Mouse (Mus musculus) ES-E14 (cell line): ENCODE results near the gene Cyp4b1. TPM values are rescaled to one million over a fixed set of nuclear protein-coding genes. Genes with fewer than 3 reads are reported as not detected.

Experiments
- DNase-seq: peaks from one replicate; pipeline ENCODE4 v3.0.0-alpha.2; 2013; ENCODE audit warnings: low read depth, low spot score
- H3K27ac ChIP-seq: 2 replicates; pipeline ENCODE4 v1.5.1; 2012; ENCODE audit warnings: low read depth, mild to moderate bottlenecking, low read length, moderate library complexity, mixed read lengths; ENCODE audit not compliant: poor library complexity, insufficient read depth, severe bottlenecking
- H3K36me3 ChIP-seq: 2 replicates; pipeline ENCODE4 v1.6.1; 2012; ENCODE audit warnings: mild to moderate bottlenecking, low read length, moderate library complexity, mixed read lengths; ENCODE audit not compliant: control insufficient read depth, poor library complexity, insufficient read depth, severe bottlenecking
- H3K4me1 ChIP-seq, 2 experiments: fragments of 150-350 bp in 1 of 2; sonication (generic) in 1 of 2; 2 replicates each; pipeline ENCODE4 v1.6.1; 2012; ENCODE audit warnings: low read length in 2 of 2, mild to moderate bottlenecking in 1 of 2, mixed read lengths in 1 of 2; ENCODE audit not compliant: control insufficient read depth in 2 of 2, insufficient read depth in 2 of 2, poor library complexity in 1 of 2
- H3K4me3 ChIP-seq, 2 experiments: fragments of 150-350 bp in 1 of 2; sonication (generic) in 1 of 2; 2 replicates each; pipeline ENCODE4 v1.5.1; 2012; ENCODE audit warnings: low read length in 2 of 2, low read depth in 1 of 2, mild to moderate bottlenecking in 1 of 2, mixed read lengths in 1 of 2; ENCODE audit not compliant: insufficient read depth in 1 of 2, poor library complexity in 1 of 2, severe bottlenecking in 1 of 2
- H3K9ac ChIP-seq: 2 replicates; pipeline ENCODE4 v1.6.1; 2012; ENCODE audit warnings: low read depth, mild to moderate bottlenecking, low read length, mixed read lengths; ENCODE audit not compliant: poor library complexity, insufficient read depth, severe bottlenecking
- H3K9me3 ChIP-seq: fragments of 150-350 bp; sonication (generic); 2 replicates; pipeline ENCODE4 v1.6.1; 2012; ENCODE audit warnings: low read depth, mild to moderate bottlenecking, low read length; ENCODE audit not compliant: control insufficient read depth, insufficient read depth
- CHD2 ChIP-seq: IDR thresholded peaks from 2 replicates; pipeline ENCODE4 v1.6.1; 2014; ENCODE audit warnings: mild to moderate bottlenecking, low read depth, low read length, inconsistent platforms
- HCFC1 ChIP-seq: IDR thresholded peaks from 2 replicates; pipeline ENCODE4 v1.6.1; 2012; ENCODE audit warnings: low read length, inconsistent platforms, borderline replicate concordance; ENCODE audit not compliant: insufficient read depth
- MAFK ChIP-seq: IDR thresholded peaks from 2 replicates; pipeline ENCODE4 v1.6.1; 2014; ENCODE audit warnings: mild to moderate bottlenecking, low read depth, low read length, inconsistent platforms; ENCODE audit not compliant: insufficient read depth
- ZC3H11A ChIP-seq: IDR thresholded peaks from 2 replicates; pipeline ENCODE4 v1.6.1; 2012; ENCODE audit warnings: low read depth, mild to moderate bottlenecking, inconsistent platforms, low read length, borderline replicate concordance
- ZNF384 ChIP-seq: IDR thresholded peaks from 2 replicates; pipeline ENCODE4 v1.6.1; 2012; ENCODE audit warnings: low read depth, low read length, inconsistent platforms
- in situ Hi-C, 2 experiments: fragments of 600-800 bp; cut with MboI; formaldehyde crosslinking; loops; one replicate each; pipeline ENCODE4 v1.15.1; 2025; ENCODE audit warnings: low sequenced_read_pairs in 2 of 2, inconsistent platforms in 1 of 2; ENCODE audit not compliant: unreplicated experiment in 2 of 2
- total RNA-seq: library from RNA; depleted of rRNA; stranded (reverse); fragments of 300-350 nt; gene quantifications from 2 replicates; pipeline ENCODE4 v1.2.3, GENCODE M21; 2012; rRNA removed

Cyp4b1 gene
- not detected in 2 replicates for total RNA-seq

GRCm38 (mm10) chr4:115647580-115647979 lies at the start of gene Cyp4b1:
Gene Cyp4b1, minus strand, starts transcription at chr4:115647723.
- TF ChIP-seq ZNF384: no peak
- TF ChIP-seq HCFC1: no peak
- no peak for TF ChIP-seq ZC3H11A
- no peak for TF ChIP-seq CHD2
- no peak for TF ChIP-seq MAFK
- in situ Hi-C loops: no loop called here
- H3K36me3 ChIP-seq: no peaks in the 10 kb centered on the region
- H3K27ac ChIP-seq: no peak within 1 kb of the TSS
- H3K4me1 ChIP-seq: no peaks in the 10 kb centered on the region
- no peak within 1 kb of the TSS for H3K9ac ChIP-seq
- H3K9me3 ChIP-seq: no peaks in the 10 kb centered on the region
- no peak for DNase-seq
- H3K4me3 ChIP-seq: no peak within 1 kb of the TSS

- in situ Hi-C loops: no loop called here
- no peaks in the 10 kb centered on the region for H3K4me1 ChIP-seq
- no peak for TF ChIP-seq ZNF384
- TF ChIP-seq CHD2: no peak
- no peak for TF ChIP-seq MAFK
- no peak for TF ChIP-seq HCFC1
- no peak for TF ChIP-seq ZC3H11A
- no peaks in the 10 kb centered on the region for H3K9me3 ChIP-seq
- no peaks in the 10 kb centered on the region for H3K36me3 ChIP-seq
- H3K4me3 ChIP-seq: no peak overlapping the region
- no peak overlapping the region for H3K9ac ChIP-seq
- no peak for DNase-seq
- no peak overlapping the region for H3K27ac ChIP-seq
These were observed 38.8 kb upstream of the Cyp4b1 start for GRCm38 (mm10) chr4:115686299-115686698.

DNA sequence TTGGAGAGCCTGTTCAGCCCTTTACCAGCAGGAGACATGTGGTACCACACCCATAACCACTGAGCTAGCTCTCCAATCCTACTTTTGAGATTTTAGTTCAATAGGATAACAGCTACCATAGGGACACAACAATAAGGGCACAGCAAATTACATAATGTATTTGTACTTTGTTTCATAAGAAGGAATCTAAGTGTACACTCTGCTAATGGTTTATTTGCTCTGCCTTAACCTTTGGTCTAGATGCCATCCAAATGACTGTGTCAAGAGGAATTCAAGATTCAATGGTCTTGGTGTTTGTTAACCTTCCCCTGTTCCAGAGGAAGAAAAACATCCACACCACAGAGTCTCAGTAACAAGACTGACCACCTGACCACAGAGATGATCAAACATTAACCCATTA lies 11.7 kb upstream of the Cyp4b1 start:
- in situ Hi-C loops: no loop called here
- Histone ChIP-seq H3K4me3 (no peak overlapping the region), H3K36me3 (no peaks in the 10 kb centered on the region), H3K9me3 (no peaks in the 10 kb centered on the region), H3K9ac (no peak overlapping the region), H3K27ac (no peak overlapping the region), H3K4me1 (no peaks in the 10 kb centered on the region)
- no peak for DNase-seq
- TF ChIP-seq CHD2 (no peak), HCFC1 (no peak), ZNF384 (no peak), MAFK (no peak), ZC3H11A (no peak)

DNA sequence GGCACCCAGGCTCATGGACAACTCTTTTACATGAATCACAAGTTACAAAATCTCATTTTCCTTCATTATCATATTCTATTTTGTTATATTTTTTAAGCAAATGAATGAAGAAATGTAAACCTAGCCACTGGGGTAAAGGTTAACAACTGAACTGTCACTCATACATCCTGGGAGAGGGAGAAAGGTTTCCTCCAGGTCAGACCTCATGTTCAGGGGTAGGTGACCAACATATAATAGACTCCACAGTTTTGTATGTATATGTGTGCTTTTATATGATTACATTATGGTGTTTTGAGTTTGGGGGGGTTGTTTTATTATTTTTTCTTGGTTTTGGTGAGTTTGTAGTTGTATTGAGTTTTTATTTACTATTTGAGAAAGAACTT lies 10.3 kb upstream of the Cyp4b1 start:
- Histone ChIP-seq H3K9me3 (no peaks in the 10 kb centered on the region), H3K4me3 (no peak overlapping the region), H3K36me3 (no peaks in the 10 kb centered on the region), H3K27ac (no peak overlapping the region), H3K9ac (no peak overlapping the region), H3K4me1 (no peaks in the 10 kb centered on the region)
- in situ Hi-C loops: no loop called here
- no peak for DNase-seq
- no peak for TF ChIP-seq CHD2
- no peak for TF ChIP-seq ZC3H11A
- TF ChIP-seq ZNF384: no peak
- TF ChIP-seq HCFC1: no peak
- no peak for TF ChIP-seq MAFK
